Mouse (Mus musculus) gastrocnemius, adult 8-10 months (tissue): ENCODE results near the gene Map4. TPM values are rescaled to one million over a fixed set of nuclear protein-coding genes. Genes with fewer than 3 reads are reported as not detected.

Experiments used
- DNase-seq, 2 experiments: peaks; one replicate each; pipeline ENCODE4 v3.0.0; 2022; ENCODE audit warnings: low spot score in 2 of 2
- total RNA-seq, 4 experiments: library from RNA; stranded (reverse); gene quantifications; 2 replicates each; pipeline ENCODE4 v1.2.4; 2022

Map4 gene
- total RNA-seq, 4 experiments from 2014 or later: 475 to 623 (median 599) TPM

- DNase-seq: no peak
These were observed 57.8 kb downstream of the Map4 start for GRCm38 (mm10) chr9:109989084-109989483.

- no peak for DNase-seq
These were observed 66.2 kb downstream of the Map4 start for GRCm38 (mm10) chr9:109997441-109997840.

- DNase-seq: no peak
These were observed 70.7 kb downstream of the Map4 start for GRCm38 (mm10) chr9:110001946-110002345.

GRCm38 (mm10) chr9:110002413-110002812 lies 71.2 kb downstream of the Map4 start:
- DNase-seq: no peak

- DNase-seq: no peak
These were observed 88.0 kb downstream of the Map4 start for GRCm38 (mm10) chr9:110019224-110019623.

- DNase-seq: no peak
These were observed 89.1 kb downstream of the Map4 start for GRCm38 (mm10) chr9:110020405-110020804.

GRCm38 (mm10) chr9:110021463-110021862 lies 90.2 kb downstream of the Map4 start:
- no peak for DNase-seq

- no peak for DNase-seq
These were observed 90.9 kb downstream of the Map4 start for GRCm38 (mm10) chr9:110022151-110022550.

GRCm38 (mm10) chr9:110035091-110035490 lies 103.8 kb downstream of the Map4 start:
- no peak for DNase-seq

GRCm38 (mm10) chr9:110037895-110038294 lies 106.6 kb downstream of the Map4 start:
- no peak for DNase-seq

- no peak for DNase-seq
These were observed 107.2 kb downstream of the Map4 start for GRCm38 (mm10) chr9:110038485-110038884.

- DNase-seq: no peak
These were observed 113.1 kb downstream of the Map4 start for GRCm38 (mm10) chr9:110044373-110044772.

- DNase-seq: no peak
These were observed 114.6 kb downstream of the Map4 start for GRCm38 (mm10) chr9:110045763-110046377.

GRCm38 (mm10) chr9:110047260-110047659 lies 116.0 kb downstream of the Map4 start:
- no peak for DNase-seq

GRCm38 (mm10) chr9:110047857-110048256 lies 116.6 kb downstream of the Map4 start:
- no peak for DNase-seq

- DNase-seq: no peak
These were observed 119.9 kb downstream of the Map4 start for GRCm38 (mm10) chr9:110051184-110051583.

GRCm38 (mm10) chr9:110051869-110052661 lies 120.8 kb downstream of the Map4 start:
- no peak for DNase-seq

GRCm38 (mm10) chr9:110052951-110053304 lies 121.7 kb downstream of the Map4 start:
- peak in 1 of 2 experiments; percentile 33 for DNase-seq

- DNase-seq: peak in 1 of 2 experiments; percentile 50
These were observed 122.2 kb downstream of the Map4 start for GRCm38 (mm10) chr9:110053305-110054079.

GRCm38 (mm10) chr9:110054080-110054421 lies 122.8 kb downstream of the Map4 start:
- DNase-seq: no peak

GRCm38 (mm10) chr9:110054781-110055180 lies 123.5 kb downstream of the Map4 start:
- DNase-seq: no peak

- no peak for DNase-seq
These were observed 125.9 kb downstream of the Map4 start for GRCm38 (mm10) chr9:110057200-110057599.
